Mouse (Mus musculus): ENCODE results near the gene Orc3.

Gene Orc3

GRCm38 (mm10) chr4:34614630-34615094, at the start of gene Orc3, which contains the start of gene Rars2:
Gene Orc3, minus strand, starts transcription at chr4:34614944.
Gene Rars2, plus strand, starts transcription at chr4:34614957.
- DNase-seq: peak; percentile 95

- DNase-seq: peak; percentile 22
Observed at GRCm38 (mm10) chr4:34661927-34662326, 47.2 kb upstream of the Orc3 start.

- DNase-seq: no peak
Observed at GRCm38 (mm10) chr4:34661514-34661913, 46.8 kb upstream of the Orc3 start.

GRCm38 (mm10) chr4:34659012-34659411, 44.3 kb upstream of the Orc3 start:
- no peak for DNase-seq

GRCm38 (mm10) chr4:34656101-34656500, 41.4 kb upstream of the Orc3 start:
- no peak for DNase-seq

GRCm38 (mm10) chr4:34653179-34653578, 38.4 kb upstream of the Orc3 start:
- no peak for DNase-seq

- no peak for DNase-seq
Observed at GRCm38 (mm10) chr4:34644779-34645178, 30.0 kb upstream of the Orc3 start.

- DNase-seq: no peak
Observed at GRCm38 (mm10) chr4:34640731-34641130, 26.0 kb upstream of the Orc3 start.

- DNase-seq: no peak
Observed at GRCm38 (mm10) chr4:34639745-34640364, 25.1 kb upstream of the Orc3 start.

- DNase-seq: no peak
Observed at GRCm38 (mm10) chr4:34637851-34638250, 23.1 kb upstream of the Orc3 start.

GRCm38 (mm10) chr4:34637386-34637785, 22.6 kb upstream of the Orc3 start:
- DNase-seq: no peak

GRCm38 (mm10) chr4:34636036-34636435, 21.3 kb upstream of the Orc3 start:
- no peak for DNase-seq

- no peak for DNase-seq
Observed at GRCm38 (mm10) chr4:34634129-34634528, 19.4 kb upstream of the Orc3 start.

- DNase-seq: no peak
Observed at GRCm38 (mm10) chr4:34629956-34630355, 15.2 kb upstream of the Orc3 start.

GRCm38 (mm10) chr4:34626401-34626800, 11.7 kb upstream of the Orc3 start:
- DNase-seq: no peak

- DNase-seq: no peak
Observed at GRCm38 (mm10) chr4:34625556-34625955, 10.8 kb upstream of the Orc3 start.

GRCm38 (mm10) chr4:34616146-34616545, 1.4 kb upstream of the Orc3 start:
- no peak for DNase-seq

GRCm38 (mm10) chr4:34615303-34615702, 559 bp upstream of the Orc3 start:
- DNase-seq: peak; percentile 29

- no peak for DNase-seq
Observed at GRCm38 (mm10) chr4:34613571-34614145, 1.1 kb downstream of the Orc3 start.

GRCm38 (mm10) chr4:34606658-34607057, 8.1 kb downstream of the Orc3 start:
- DNase-seq: no peak

- DNase-seq: no peak
Observed at GRCm38 (mm10) chr4:34603123-34603522, 11.6 kb downstream of the Orc3 start.

GRCm38 (mm10) chr4:34584871-34585607, 29.7 kb downstream of the Orc3 start:
- DNase-seq: no peak

- DNase-seq: no peak
Observed at GRCm38 (mm10) chr4:34583427-34583826, 31.3 kb downstream of the Orc3 start.

GRCm38 (mm10) chr4:34582476-34582875, 32.3 kb downstream of the Orc3 start:
- DNase-seq: no peak
